Mouse (Mus musculus) small intestine, adult 2 months (tissue): ENCODE data around the gene Lrrc19.

Experiments
- CTCF ChIP-seq: fragments of 200-500 bp; IDR thresholded peaks from 2 replicates; pipeline ENCODE4 v1.5.1; 2012; ENCODE audit warnings: low read depth, mild to moderate bottlenecking, control low read depth, inconsistent platforms, low read length, moderate library complexity, mixed read lengths; ENCODE audit not compliant: insufficient replicate concordance, insufficient read length; ENCODE audit errors: extremely low read depth
- POLR2A ChIP-seq: fragments of 200-500 bp; IDR thresholded peaks from 2 replicates; pipeline ENCODE4 v1.6.1; 2012; ENCODE audit warnings: low read depth, mild to moderate bottlenecking, control low read depth, inconsistent platforms, low read length, moderate library complexity

GRCm38 (mm10) chr4:94592709-94593108 lies 57.2 kb downstream of the Lrrc19 start:
- no peak for TF ChIP-seq CTCF
- TF ChIP-seq POLR2A, result no peak
